Mouse (Mus musculus): ENCODE measurements around the gene Mrtfb.

DNA sequence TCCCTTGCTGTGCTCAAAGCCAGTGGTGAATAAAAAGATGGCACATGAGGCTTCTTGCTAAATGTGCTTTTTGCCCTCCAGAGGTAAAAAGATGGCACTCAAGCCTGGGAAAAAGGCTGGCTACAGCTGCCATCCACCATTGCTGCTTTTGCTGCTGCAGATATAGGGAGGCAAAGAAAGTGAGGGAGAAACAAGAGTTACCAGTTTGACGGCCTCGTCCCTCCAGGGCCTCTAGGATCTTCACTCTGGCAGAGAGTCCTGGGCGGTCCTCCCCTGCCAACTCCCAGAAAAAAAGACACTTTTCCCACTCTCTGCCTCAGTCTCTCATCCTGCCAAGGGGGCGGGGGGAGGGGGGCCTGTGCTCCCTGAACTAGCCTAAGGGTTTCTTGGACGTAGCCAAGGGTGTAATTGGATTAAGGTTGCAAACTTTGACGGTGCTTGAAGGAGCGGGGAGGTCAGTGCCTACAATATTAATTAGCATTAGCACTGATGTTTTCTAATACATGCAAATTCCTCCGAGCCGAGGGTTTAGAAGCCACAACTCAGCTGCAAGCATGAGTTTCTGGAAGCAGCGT, 197.8 kb downstream of the Mrtfb start:
- TF ChIP-seq CTCF (IDR thresholded peaks at IDR 0.05; ENCODE audit: low read depth, low read length) (no peak), POLR2A (IDR thresholded peaks at IDR 0.05; ENCODE audit: borderline replicate concordance, low read depth, low read length) (no peak)

Measured in bone marrow macrophage, adult 2 months (primary cell).